Mouse (Mus musculus) small intestine, adult 10 weeks (tissue): ENCODE results near the gene Tex22. TPM values are rescaled to one million over a fixed set of nuclear protein-coding genes. Genes with fewer than 3 reads are reported as not detected.

ENCODE experiments used
- polyA plus RNA-seq: library from polyadenylated mRNA; stranded (reverse); fragments of 350-450 nt; fragmentation: Illumina TruSeq; extraction: RNeasy Lipid Tissue Mini Kit (QIAGEN cat#74804); gene quantifications from one replicate; pipeline ENCODE4 v1.2.3, GENCODE M21; 2014; ENCODE audit warnings: low replicate concordance

Tex22 gene
- polyA plus RNA-seq, result not detected

GRCm38 (mm10) chr12:113074329-113075062 lies at the start of gene Tex22:
Gene Tex22 (plus strand): TSS chr12:113074502.

GRCm38 (mm10) chr12:113097749-113098281 lies 23.5 kb downstream of the Tex22 start, which contains the start of gene Mta1:
Gene Mta1 (plus strand): TSS chr12:113098278.

Other genes with a start within 250 kb of the Tex22 start
- gene Cdca4, start 245.1 kb upstream of the Tex22 start, polyA plus RNA-seq, result 8.3 TPM
- gene Gpr132, start 206.3 kb upstream of the Tex22 start, polyA plus RNA-seq, result 0.63 TPM
- not detected for gene Jag2, start 144.7 kb upstream of the Tex22 start, polyA plus RNA-seq
- not detected for gene Nudt14, start 132.4 kb upstream of the Tex22 start, polyA plus RNA-seq
- 0.71 TPM for gene Btbd6, start 98.0 kb upstream of the Tex22 start, polyA plus RNA-seq
- 11.7 TPM for gene Brf1, start 73.8 kb upstream of the Tex22 start, polyA plus RNA-seq
- 2.8 TPM for gene Pacs2, start 60.0 kb upstream of the Tex22 start, polyA plus RNA-seq
- 4.1 TPM for gene Mta1, start 23.8 kb downstream of the Tex22 start, polyA plus RNA-seq
- gene Crip2, start 65.7 kb downstream of the Tex22 start, polyA plus RNA-seq, result not detected
- 15.7 TPM for gene Crip1, start 71.8 kb downstream of the Tex22 start, polyA plus RNA-seq
- 0.15 TPM for gene Tedc1, start 81.9 kb downstream of the Tex22 start, polyA plus RNA-seq
- not detected for gene Tmem121, start 111.4 kb downstream of the Tex22 start, polyA plus RNA-seq